Comparison of ENCODE assay signal across 9 mouse cellular contexts in genomic region chr10:54117763-54118162, GRCm38 (mm10). TPM values are rescaled to one million over a fixed set of nuclear protein-coding genes. Genes with fewer than 3 reads are reported as not detected.
DNase-seq lines count a peak whose midpoint lies in the region; ATAC-seq lines count a peak whose summit lies in the region.
"Had no signal": no experiment of that assay in that cellular context is flagged by ENCODE, and none has a peak within 500 bp of the region (broad histone marks: within the 10 kb centered on the region; RNA-seq: fewer than 3 reads in every experiment).

No protein-coding gene starts in this region.

- no peak overlapping the region for H3K4me2 ChIP-seq in heart, embryonic 13.5 days
- H3K4me2 ChIP-seq in hindbrain, embryonic 16.5 days (ENCODE audit: low read length) = no peak overlapping the region
- H3K4me2 ChIP-seq: lung, embryonic 15.5 days had no signal

- no peaks in the 10 kb centered on the region for H3K4me1 ChIP-seq in brown adipose tissue, adult 24 weeks (ENCODE audit: control insufficient read depth, insufficient read depth, insufficient read length, low read length)
- peaks cover 31% of the 10 kb centered on the region for H3K4me1 ChIP-seq in heart, embryonic 13.5 days
- no peaks in the 10 kb centered on the region for H3K4me1 ChIP-seq in hindbrain, embryonic 16.5 days (ENCODE audit: control insufficient read depth, insufficient read depth, low read depth, low read length)
- H3K4me1 ChIP-seq: lung, embryonic 15.5 days had no signal

- peak; percentile 63; the same call in 1 of the 2 replicates for ATAC-seq in heart, embryonic 13.5 days (ENCODE audit: extremely low read depth, insufficient number of reproducible peaks, low FRiP score, low TSS enrichment)
- no peak for ATAC-seq in hindbrain, embryonic 16.5 days

- intact Hi-C loops in left cerebral cortex, postnatal 4 days (cut with DNase I) = no loop called here

- peak; percentile 11 for DNase-seq in left cerebral cortex, adult 11 months (ENCODE audit: low spot score)
- DNase-seq in left cerebral cortex, postnatal 4 days = no peak
- DNase-seq in large intestine, adult 2 months (ENCODE audit: low read depth, low spot score) = peak; percentile 2
- peak; percentile 74 for DNase-seq in lung, postnatal 36 days
- peak; percentile 12 to 58 for DNase-seq in thymus, adult 18-20 months

- no peaks in the 10 kb centered on the region for H3K36me3 ChIP-seq in heart, embryonic 13.5 days
- H3K36me3 ChIP-seq in hindbrain, embryonic 16.5 days (ENCODE audit: control insufficient read depth, insufficient read depth, low read length) = no peaks in the 10 kb centered on the region
- H3K36me3 ChIP-seq: lung, embryonic 15.5 days had no signal

- H3K9me3 ChIP-seq in heart, embryonic 13.5 days = no peaks in the 10 kb centered on the region
- no peaks in the 10 kb centered on the region for H3K9me3 ChIP-seq in hindbrain, embryonic 16.5 days (ENCODE audit: control insufficient read depth, low read length)
- H3K9me3 ChIP-seq: lung, embryonic 15.5 days had no signal

- H3K9ac ChIP-seq in heart, embryonic 13.5 days = no peak overlapping the region
- H3K9ac ChIP-seq in hindbrain, embryonic 16.5 days (ENCODE audit: low read depth, low read length) = no peak overlapping the region
- H3K9ac ChIP-seq: lung, embryonic 15.5 days had no signal

- 0 out of 2 replicates have a peak overlapping the region, but pooled peaks have one; percentile 57 for H3K27ac ChIP-seq in brown adipose tissue, adult 24 weeks (replicated peaks; ENCODE audit: low read depth, low read length)
- H3K27ac ChIP-seq in heart, embryonic 13.5 days (replicated peaks) = peak overlapping the region; percentile 48
- no peak overlapping the region for H3K27ac ChIP-seq in hindbrain, embryonic 16.5 days (ENCODE audit: low read depth, low read length)
- H3K27ac ChIP-seq: lung, embryonic 15.5 days had no signal

- WGBS in heart, embryonic 13.5 days = 34% methylated on average over 4 of the region's 4 CpGs
- WGBS in large intestine, adult 2 months = 38% methylated on average over 4 of the region's 4 CpGs
- WGBS in hindbrain, embryonic 16.5 days = 76% methylated on average over 4 of the region's 4 CpGs

- no peaks in the 10 kb centered on the region for H3K27me3 ChIP-seq in heart, embryonic 13.5 days (replicated peaks)
- H3K27me3 ChIP-seq in hindbrain, embryonic 16.5 days (replicated peaks; ENCODE audit: control insufficient read depth, insufficient read depth, low read length) = no peaks in the 10 kb centered on the region
- H3K27me3 ChIP-seq: lung, embryonic 15.5 days had no signal

- H3K4me3 ChIP-seq in brown adipose tissue, adult 24 weeks (ENCODE audit: insufficient read depth, low read depth, low read length) = no peak overlapping the region
- H3K4me3 ChIP-seq in heart, embryonic 13.5 days = no peak overlapping the region
- H3K4me3 ChIP-seq in hindbrain, embryonic 16.5 days (ENCODE audit: low read length) = no peak overlapping the region
- H3K4me3 ChIP-seq: lung, embryonic 15.5 days had no signal

RNA-seq across cellular contexts. Expression of gene Man1a, which starts 41.4 kb away (rescaled TPM):
- total RNA-seq in left cerebral cortex, postnatal 4 days (2021) = 10 to 100 TPM; 21.1 to 21.7 TPM
- 7.7 and 9.8 TPM in 2 replicates for polyA plus RNA-seq in brown adipose tissue, adult 24 weeks (2012; ENCODE audit: insufficient read depth, insufficient read length, missing spikeins)
- 4.2 and 4.3 TPM in 2 replicates for polyA plus RNA-seq in heart, embryonic 13.5 days (2015; fragmentation: Nextera tagmentation; extraction: Ambion mirVana)
- 20.1 and 27.8 TPM in 2 replicates for polyA plus RNA-seq in large intestine, adult 2 months (2012; rRNA removed)
- polyA plus RNA-seq in hindbrain, embryonic 16.5 days (2015; fragmentation: Nextera tagmentation; extraction: Ambion mirVana) = 4.1 and 4.2 TPM in 2 replicates
